ENCODE assay signal across 8 mouse cellular contexts in genomic region chr5:74304767-74305166, GRCm38 (mm10).
A peak's percentile ranks its signal among the peaks of the same experiment; 100 is the strongest.
DNase-seq lines count a peak whose midpoint lies in the region; ATAC-seq and TF ChIP-seq lines count a peak whose summit lies in the region.

No protein-coding gene starts in this region.

- H3K9me3 ChIP-seq in heart, embryonic 11.5 days (replicated peaks; ENCODE audit: control insufficient read depth, low read length): no peaks in the 10 kb centered on the region

- H3K27me3 ChIP-seq in heart, adult 2 months (ENCODE audit: control insufficient read depth, insufficient read depth, low read length): no peaks in the 10 kb centered on the region
- no peaks in the 10 kb centered on the region for H3K27me3 ChIP-seq in heart, embryonic 11.5 days (ENCODE audit: control insufficient read depth, insufficient read depth, low read length)

- no peaks in the 10 kb centered on the region for H3K79me2 ChIP-seq in heart, adult 2 months (replicated peaks; ENCODE audit: control insufficient read depth, insufficient read depth, low read length)

- peak overlapping the region; percentile 9 for H3K27ac ChIP-seq in heart, adult 2 months
- no peak overlapping the region for H3K27ac ChIP-seq in heart, embryonic 11.5 days (ENCODE audit: low read depth, low read length)

- no peaks in the 10 kb centered on the region for H3K36me3 ChIP-seq in heart, adult 2 months (ENCODE audit: control insufficient read depth, insufficient read depth, low read length)
- no peaks in the 10 kb centered on the region for H3K36me3 ChIP-seq in heart, embryonic 11.5 days (ENCODE audit: control insufficient read depth, insufficient read depth, low read length)

- TF ChIP-seq CTCF in heart, adult 2 months (IDR thresholded peaks at IDR 0.05): no peak

- H3K4me1 ChIP-seq in heart, adult 2 months (ENCODE audit: control insufficient read depth, insufficient read depth, low read length): peaks cover 6% of the 10 kb centered on the region
- peaks cover 12% of the 10 kb centered on the region for H3K4me1 ChIP-seq in heart, embryonic 11.5 days (ENCODE audit: control insufficient read depth, insufficient read depth, low read length)

- no peak for TF ChIP-seq POLR2A in heart, adult 2 months (IDR thresholded peaks at IDR 0.05; ENCODE audit: insufficient read depth, low read depth, low read length)

- intact Hi-C loops in heart, adult 2 months (cut with DNase I): no loop called here

- no peak overlapping the region for H3K4me3 ChIP-seq in heart, adult 2 months
- H3K4me3 ChIP-seq in heart, embryonic 11.5 days (ENCODE audit: low read depth, low read length): no peak overlapping the region

- 0 out of 2 replicates have a peak, but pooled peaks have one; percentile 32 for TF ChIP-seq EP300 in heart, adult 2 months (IDR thresholded peaks at IDR 0.05; ENCODE audit: insufficient read depth, low read depth, low read length)

- H3K4me2 ChIP-seq in heart, embryonic 11.5 days: no peak overlapping the region

- H3K9ac ChIP-seq in heart, adult 2 months (ENCODE audit: low read depth, low read length): no peak overlapping the region
- H3K9ac ChIP-seq in heart, embryonic 11.5 days (ENCODE audit: low read depth, low read length): no peak overlapping the region

- 51% methylated on average over 4 of the region's 4 CpGs for WGBS in heart, adult 2 months
- WGBS in heart, embryonic 11.5 days (ENCODE audit: insufficient replicate concordance): 64% methylated on average over 4 of the region's 4 CpGs

- DNase-seq in heart, adult 2 months: peak; percentile 59 to 60
- DNase-seq in adrenal gland, postnatal 36 days: peak; percentile 65 to 74
- peak; percentile 62 for DNase-seq in kidney, postnatal 14 days
- DNase-seq in ovary, adult 18-20 months (ENCODE audit: low spot score): peak; percentile 77
- no peak for DNase-seq in frontal cortex, postnatal 36 days (ENCODE audit: low spot score in 2 of 2)
- no peak for DNase-seq in embryo, embryonic 9.5 days (ENCODE audit: extremely low spot score)

- no peak for ATAC-seq in heart, embryonic 11.5 days (replicated peaks; ENCODE audit: insufficient number of reproducible peaks, low FRiP score, low TSS enrichment)
- ATAC-seq in erythroid progenitor cell, adult 5-6 weeks (replicated peaks; ENCODE audit: low FRiP score, poor library complexity, severe bottlenecking): no peak

Comparison
In these comparisons a context has a peak if more than half of its experiments do, and no peak if none do; other contexts are left out.
1. DNase-seq: peak in heart, adult 2 months (2 of 2), adrenal gland, postnatal 36 days (2 of 2), kidney, postnatal 14 days (single experiment) and ovary, adult 18-20 months (single experiment); none in frontal cortex, postnatal 36 days (0 of 2) and embryo, embryonic 9.5 days (single experiment).